ENCODE assay signal across 24 mouse cellular contexts in genomic region chr19:8586350-8586749, GRCm38 (mm10). TPM values are rescaled to one million over a fixed set of nuclear protein-coding genes. Genes with fewer than 3 reads are reported as not detected.
DNase-seq lines count a peak whose midpoint lies in the region; ATAC-seq and TF ChIP-seq lines count a peak whose summit lies in the region.
"Had no signal": no experiment of that assay in that cellular context is flagged by ENCODE, and none has a peak within 500 bp of the region (broad histone marks: within the 10 kb centered on the region; RNA-seq: fewer than 3 reads in every experiment).

No protein-coding gene starts in this region.

- H3K4me2 ChIP-seq in hindbrain, postnatal 0 days (ENCODE audit: low read depth, low read length) = no peak overlapping the region
- no peak overlapping the region for H3K4me2 ChIP-seq in midbrain, postnatal 0 days (ENCODE audit: low read depth, low read length, poor library complexity, severe bottlenecking)
- H3K4me2 ChIP-seq in midbrain, embryonic 13.5 days (replicated peaks) = no peak overlapping the region
- H3K4me2 ChIP-seq: heart, embryonic 11.5 days; hindbrain, embryonic 15.5 days; neural tube, embryonic 15.5 days had no signal

- H3K27me3 ChIP-seq in hindbrain, postnatal 0 days (ENCODE audit: insufficient read depth, low read length) = no peaks in the 10 kb centered on the region
- H3K27me3 ChIP-seq in hindbrain, embryonic 10.5 days (ENCODE audit: insufficient read depth, poor library complexity, severe bottlenecking) = no peaks in the 10 kb centered on the region
- H3K27me3 ChIP-seq in midbrain, postnatal 0 days (ENCODE audit: insufficient read depth, low read length) = no peaks in the 10 kb centered on the region
- no peaks in the 10 kb centered on the region for H3K27me3 ChIP-seq in midbrain, embryonic 13.5 days
- H3K27me3 ChIP-seq: hindbrain, embryonic 15.5 days; neural tube, embryonic 15.5 days had no signal

- no peaks in the 10 kb centered on the region for H3K9me3 ChIP-seq in hindbrain, postnatal 0 days (ENCODE audit: low read length)
- H3K9me3 ChIP-seq in hindbrain, embryonic 10.5 days = no peaks in the 10 kb centered on the region
- no peaks in the 10 kb centered on the region for H3K9me3 ChIP-seq in midbrain, postnatal 0 days (ENCODE audit: low read length)
- H3K9me3 ChIP-seq in midbrain, embryonic 13.5 days = no peaks in the 10 kb centered on the region
- H3K9me3 ChIP-seq: G1E; hindbrain, embryonic 15.5 days; neural tube, embryonic 15.5 days had no signal

- no peak for TF ChIP-seq POLR2A in olfactory bulb, adult 2 months (IDR thresholded peaks at IDR 0.05; ENCODE audit: insufficient read depth, low read depth, low read length)

- no peak for TF ChIP-seq CTCF in hindbrain, postnatal 0 days (IDR thresholded peaks at IDR 0.05; ENCODE audit: low read depth)
- TF ChIP-seq CTCF in midbrain, postnatal 0 days (IDR thresholded peaks at IDR 0.05) = no peak
- TF ChIP-seq CTCF in olfactory bulb, adult 2 months (IDR thresholded peaks at IDR 0.05; ENCODE audit: insufficient read depth, low read depth, low read length) = no peak

- no peaks in the 10 kb centered on the region for H3K4me1 ChIP-seq in hindbrain, postnatal 0 days (ENCODE audit: insufficient read depth, low read length)
- peaks cover 5% of the 10 kb centered on the region for H3K4me1 ChIP-seq in hindbrain, embryonic 10.5 days (replicated peaks)
- H3K4me1 ChIP-seq in midbrain, postnatal 0 days (ENCODE audit: insufficient read depth, low read length) = no peaks in the 10 kb centered on the region
- 0 out of 2 replicates have a peak, but pooled peaks cover 5% of the 10 kb centered on the region for H3K4me1 ChIP-seq in midbrain, embryonic 13.5 days (replicated peaks)
- H3K4me1 ChIP-seq in olfactory bulb, adult 2 months (ENCODE audit: control insufficient read depth, insufficient read depth, low read length) = peaks cover 13% of the 10 kb centered on the region
- H3K4me1 ChIP-seq: hindbrain, embryonic 15.5 days; neural tube, embryonic 15.5 days had no signal

- H3K4me3 ChIP-seq in hindbrain, postnatal 0 days (ENCODE audit: low read length) = no peak overlapping the region
- H3K4me3 ChIP-seq in hindbrain, embryonic 10.5 days = no peak overlapping the region
- H3K4me3 ChIP-seq in midbrain, postnatal 0 days (ENCODE audit: low read depth, low read length) = no peak overlapping the region
- no peak overlapping the region for H3K4me3 ChIP-seq in midbrain, embryonic 13.5 days (replicated peaks)
- H3K4me3 ChIP-seq in olfactory bulb, adult 2 months (ENCODE audit: insufficient read depth, low read depth, low read length) = no peak overlapping the region
- H3K4me3 ChIP-seq: hindbrain, embryonic 15.5 days; myocyte; neural tube, embryonic 15.5 days had no signal

- H3K36me3 ChIP-seq in hindbrain, postnatal 0 days (ENCODE audit: insufficient read depth, low read length) = no peaks in the 10 kb centered on the region
- no peaks in the 10 kb centered on the region for H3K36me3 ChIP-seq in hindbrain, embryonic 10.5 days
- H3K36me3 ChIP-seq in midbrain, postnatal 0 days (ENCODE audit: insufficient read depth, low read length) = no peaks in the 10 kb centered on the region
- no peaks in the 10 kb centered on the region for H3K36me3 ChIP-seq in midbrain, embryonic 13.5 days
- H3K36me3 ChIP-seq: G1E; hindbrain, embryonic 15.5 days; neural tube, embryonic 15.5 days had no signal

- H3K9ac ChIP-seq in hindbrain, postnatal 0 days (replicated peaks; ENCODE audit: low read length) = no peak overlapping the region
- no peak overlapping the region for H3K9ac ChIP-seq in midbrain, postnatal 0 days (replicated peaks; ENCODE audit: low read length, poor library complexity, severe bottlenecking)
- no peak overlapping the region for H3K9ac ChIP-seq in midbrain, embryonic 13.5 days (replicated peaks)
- H3K9ac ChIP-seq: hindbrain, embryonic 15.5 days; neural tube, embryonic 15.5 days had no signal

- H3K27ac ChIP-seq in hindbrain, postnatal 0 days = 0 out of 2 replicates have a peak overlapping the region, but pooled peaks have one; percentile 32
- H3K27ac ChIP-seq in hindbrain, embryonic 10.5 days = no peak overlapping the region
- H3K27ac ChIP-seq in midbrain, postnatal 0 days (ENCODE audit: low read depth, low read length) = peak overlapping the region; percentile 59
- no peak overlapping the region for H3K27ac ChIP-seq in midbrain, embryonic 13.5 days
- 0 out of 2 replicates have a peak overlapping the region, but pooled peaks have one; percentile 75 for H3K27ac ChIP-seq in olfactory bulb, adult 2 months (ENCODE audit: insufficient read depth, low read depth, low read length)
- H3K27ac ChIP-seq: hindbrain, embryonic 15.5 days; neural tube, embryonic 15.5 days; stomach, postnatal 0 days had no signal

- no peak for DNase-seq in hindbrain, postnatal 0 days (ENCODE audit: low spot score)
- no peak for DNase-seq in hindbrain, embryonic 10.5 days (ENCODE audit: low spot score)
- no peak for DNase-seq in midbrain, postnatal 0 days (ENCODE audit: low spot score)
- peak; percentile 54 for DNase-seq in layer of hippocampus, adult 9-10 months (ENCODE audit: low spot score)
- no peak for DNase-seq in ovary, postnatal 10 days (ENCODE audit: low spot score)
- DNase-seq: adrenal gland, postnatal 36 days; cerebellum, postnatal 10 days; heart, postnatal 14 days; kidney, adult 18-20 months; kidney, postnatal 14 days; lung, adult 18-20 months; retina, postnatal 1 day had no signal

- WGBS in hindbrain, postnatal 0 days = 39% methylated on average over 3 of the region's 3 CpGs
- 60% methylated on average over 3 of the region's 3 CpGs for WGBS in hindbrain, embryonic 10.5 days
- 33% methylated on average over 3 of the region's 3 CpGs for WGBS in midbrain, postnatal 0 days
- WGBS in midbrain, embryonic 13.5 days = 66% methylated on average over 3 of the region's 3 CpGs
- WGBS in olfactory bulb, adult 2 months = 12% methylated on average over 3 of the region's 3 CpGs

- peak; percentile 66; the same call in 1 of the 2 replicates for ATAC-seq in hindbrain, postnatal 0 days
- ATAC-seq in midbrain, postnatal 0 days (ENCODE audit: low FRiP score) = peak; percentile 82
- ATAC-seq in midbrain, embryonic 13.5 days = no peak
- ATAC-seq: CD4-positive, CD25-positive, alpha-beta regulatory T cell, adult 4 months had no signal

RNA-seq across cellular contexts. Expression of gene Slc22a8, which starts 4.7 kb away (rescaled TPM):
- total RNA-seq in hindbrain, postnatal 0 days (2014; rRNA removed) = 15.7 and 18.5 TPM in 2 replicates
- polyA plus RNA-seq in hindbrain, postnatal 0 days (2015; fragmentation: Nextera tagmentation; extraction: Ambion mirVana) = 18.2 and 19.9 TPM in 2 replicates
- polyA plus RNA-seq in hindbrain, embryonic 10.5 days (2016; fragmentation: Nextera tagmentation; extraction: Ambion mirVana) = 0.09 and 0.21 TPM in 2 replicates
- total RNA-seq in midbrain, postnatal 0 days (2014; rRNA removed) = 12.9 and 14.7 TPM in 2 replicates
- polyA plus RNA-seq in midbrain, postnatal 0 days (2015; fragmentation: Nextera tagmentation; extraction: Ambion mirVana) = 20.3 and 20.9 TPM in 2 replicates
- polyA plus RNA-seq in midbrain, embryonic 13.5 days (2015; fragmentation: Nextera tagmentation; extraction: Ambion mirVana) = 3.8 and 4.2 TPM in 2 replicates
- polyA plus RNA-seq in olfactory bulb, adult 2 months (2012; ENCODE audit: insufficient read depth, insufficient read length, low replicate concordance, missing spikeins) = not detected in 2 replicates
- total RNA-seq: liver, adult 2 months; megakaryocyte-erythroid progenitor cell, adult 5-6 weeks had no signal
- polyA plus RNA-seq: G1E, myocyte had no signal

RNA-seq across cellular contexts. Expression of gene Slc22a6, which starts 31.5 kb away (rescaled TPM):
- 9.6 and 13.1 TPM in 2 replicates for total RNA-seq in hindbrain, postnatal 0 days (2014; rRNA removed)
- 8.9 and 9.8 TPM in 2 replicates for polyA plus RNA-seq in hindbrain, postnatal 0 days (2015; fragmentation: Nextera tagmentation; extraction: Ambion mirVana)
- polyA plus RNA-seq in hindbrain, embryonic 10.5 days (2016; fragmentation: Nextera tagmentation; extraction: Ambion mirVana) = 0.14 and 0.16 TPM in 2 replicates
- 17.2 and 18.3 TPM in 2 replicates for total RNA-seq in midbrain, postnatal 0 days (2014; rRNA removed)
- 13.1 and 14.7 TPM in 2 replicates for polyA plus RNA-seq in midbrain, postnatal 0 days (2015; fragmentation: Nextera tagmentation; extraction: Ambion mirVana)
- 8.5 and 9.5 TPM in 2 replicates for polyA plus RNA-seq in midbrain, embryonic 13.5 days (2015; fragmentation: Nextera tagmentation; extraction: Ambion mirVana)
- polyA plus RNA-seq in olfactory bulb, adult 2 months (2012; ENCODE audit: insufficient read depth, insufficient read length, low replicate concordance, missing spikeins) = not detected in 2 replicates
- total RNA-seq: adrenal gland, postnatal 36 days; heart, postnatal 14 days; liver, adult 2 months; megakaryocyte-erythroid progenitor cell, adult 5-6 weeks had no signal
- polyA plus RNA-seq: CD4-positive, CD25-positive, alpha-beta regulatory T cell, adult 4 months; G1E; gonadal fat pad, adult 2 months; heart, embryonic 11.5 days; liver, adult 2 months; myocyte; stomach, postnatal 0 days had no signal

Comparison
In these comparisons a context has a peak if more than half of its experiments do, and no peak if none do; other contexts are left out.
1. H3K27ac ChIP-seq: peak in hindbrain, postnatal 0 days (single experiment), midbrain, postnatal 0 days (single experiment) and olfactory bulb, adult 2 months (single experiment); none in hindbrain, embryonic 10.5 days (single experiment) and midbrain, embryonic 13.5 days (single experiment).